Mouse (Mus musculus) stomach, postnatal 0 days (tissue): ENCODE measurements around the gene 1700029H14Rik. TPM values are rescaled to one million over a fixed set of nuclear protein-coding genes. Genes with fewer than 3 reads are reported as not detected.

Experiments used
- ATAC-seq: fragments of 200-750 bp; cut with Nextera tagmentation; 2 replicates; pipeline ENCODE4 v1.8.0; 2017; ENCODE audit not compliant: low FRiP score, low TSS enrichment
- DNase-seq: peaks from one replicate; pipeline ENCODE4 v3.0.0-alpha.2; 2016; ENCODE audit warnings: low spot score
- H3K27ac ChIP-seq: fragments of 300-500 bp; sonication (generic); replicated peaks from 2 replicates; pipeline ENCODE4 v1.5.1; 2014; ENCODE audit warnings: mild to moderate bottlenecking, control low read depth
- H3K27me3 ChIP-seq: fragments of 300-500 bp; sonication (generic); 2 replicates; pipeline ENCODE4 v1.6.1; 2014; ENCODE audit warnings: low read length; ENCODE audit not compliant: control insufficient read depth, insufficient read depth
- H3K36me3 ChIP-seq: fragments of 300-500 bp; sonication (generic); 2 replicates; pipeline ENCODE4 v1.6.1; 2014; ENCODE audit warnings: low read length, mixed read lengths; ENCODE audit not compliant: control insufficient read depth, insufficient read depth
- H3K4me1 ChIP-seq: fragments of 300-500 bp; sonication (generic); replicated peaks from 2 replicates; pipeline ENCODE4 v1.6.1; 2014; ENCODE audit warnings: antibody characterized with exemption; ENCODE audit not compliant: control insufficient read depth, insufficient read depth
- H3K4me2 ChIP-seq: fragments of 300-500 bp; sonication (generic); replicated peaks from 2 replicates; pipeline ENCODE4 v1.6.1; 2014; ENCODE audit warnings: low read depth, mild to moderate bottlenecking, control low read depth, moderate library complexity
- H3K4me3 ChIP-seq: fragments of 300-500 bp; sonication (generic); 2 replicates; pipeline ENCODE4 v1.5.1; 2014; ENCODE audit warnings: low read depth, low read length, control low read depth
- H3K9ac ChIP-seq: fragments of 300-500 bp; sonication (generic); 2 replicates; pipeline ENCODE4 v1.6.1; 2014; ENCODE audit warnings: mild to moderate bottlenecking, low read length, control low read depth, mixed read lengths
- H3K9me3 ChIP-seq: fragments of 300-500 bp; sonication (generic); 2 replicates; pipeline ENCODE4 v1.6.1; 2016; ENCODE audit warnings: low read length; ENCODE audit not compliant: control insufficient read depth
- CTCF ChIP-seq: IDR thresholded peaks from 2 replicates; pipeline ENCODE4 v1.5.1; 2016; ENCODE audit warnings: antibody characterized with exemption, low read depth, mild to moderate bottlenecking, moderate library complexity
- EP300 ChIP-seq: optimal IDR thresholded peaks from 2 replicates; pipeline ENCODE3; 2016; ENCODE audit warnings: antibody characterized with exemption
- WGBS: fragments of 180-500 bp; shearing (Covaris S2); extraction: QIAGEN DNeasy Blood & Tissue Kit; methylation state at CpG from one replicate; pipeline ENCODE4 v1.1.7; 2014; 5-methylcytosine and 5-hydroxymethylcytosine counted together
- polyA plus RNA-seq: library from polyadenylated mRNA; unstranded; fragments of >200 nt; fragmentation: Nextera tagmentation; extraction: Ambion mirVana; gene quantifications from 2 replicates; pipeline ENCODE4 v1.2.1, GENCODE M21; 2015

1700029H14Rik gene
- polyA plus RNA-seq, 1 experiment from 2014 or later = not detected

- H3K27me3 ChIP-seq = no peaks in the 10 kb centered on the region
- H3K36me3 ChIP-seq = no peaks in the 10 kb centered on the region
- peaks cover 25% of the 10 kb centered on the region for H3K4me1 ChIP-seq
- 9% methylated on average over 5 of the region's 5 CpGs for WGBS
- H3K4me2 ChIP-seq = no peak overlapping the region
- no peak overlapping the region for H3K4me3 ChIP-seq
- peak; percentile 85 for DNase-seq
- 0 out of 2 replicates have a peak, but pooled peaks cover 3% of the 10 kb centered on the region for H3K9me3 ChIP-seq
- H3K9ac ChIP-seq = no peak overlapping the region
- peak overlapping the region; percentile 86 for H3K27ac ChIP-seq
- peak; percentile 88 for ATAC-seq
- TF ChIP-seq CTCF (no peak), EP300 (no peak)
Observed at GRCm38 (mm10) chr8:13530941-13531340, 31.3 kb downstream of the 1700029H14Rik start.

GRCm38 (mm10) chr8:13530401-13530800, 31.9 kb downstream of the 1700029H14Rik start:
- peaks cover 25% of the 10 kb centered on the region for H3K4me1 ChIP-seq
- TF ChIP-seq CTCF (no peak), EP300 (no peak)
- H3K9me3 ChIP-seq = 0 out of 2 replicates have a peak, but pooled peaks cover 3% of the 10 kb centered on the region
- no peak overlapping the region for H3K4me3 ChIP-seq
- no peak overlapping the region for H3K9ac ChIP-seq
- H3K4me2 ChIP-seq = no peak overlapping the region
- no peaks in the 10 kb centered on the region for H3K27me3 ChIP-seq
- ATAC-seq (no peak), DNase-seq (no peak)
- WGBS = 60% methylated on average over 3 of the region's 3 CpGs
- H3K36me3 ChIP-seq = no peaks in the 10 kb centered on the region
- peak overlapping the region; percentile 86 for H3K27ac ChIP-seq

GRCm38 (mm10) chr8:13529891-13530316, 32.4 kb downstream of the 1700029H14Rik start:
- DNase-seq = peak; percentile 42
- 32% methylated on average over 7 of the region's 7 CpGs for WGBS
- ATAC-seq = peak; percentile 53; the same call in 1 of the 2 replicates

GRCm38 (mm10) chr8:13529011-13529840, 33.0 kb downstream of the 1700029H14Rik start:
- H3K9ac ChIP-seq = no peak overlapping the region
- peak; percentile 41; the same call in 1 of the 2 replicates for ATAC-seq
- no peaks in the 10 kb centered on the region for H3K27me3 ChIP-seq
- H3K4me2 ChIP-seq = no peak overlapping the region
- TF ChIP-seq EP300 (no peak), CTCF (0 out of 2 replicates have a peak, but pooled peaks have one; percentile 18)
- WGBS = 45% methylated on average over 15 of the region's 15 CpGs
- peak; percentile 41 for DNase-seq
- peaks cover 25% of the 10 kb centered on the region for H3K4me1 ChIP-seq
- H3K27ac ChIP-seq = peak overlapping the region; percentile 86
- no peaks in the 10 kb centered on the region for H3K36me3 ChIP-seq
- 0 out of 2 replicates have a peak, but pooled peaks cover 3% of the 10 kb centered on the region for H3K9me3 ChIP-seq
- H3K4me3 ChIP-seq = no peak overlapping the region

More at GRCm38 (mm10) chr8:13529891-13530316, 32.4 kb downstream of the 1700029H14Rik start:
- Histone ChIP-seq H3K9ac (peak overlapping the region; percentile 27; the same call in 1 of the 2 replicates), H3K4me1 (peaks cover 25% of the 10 kb centered on the region), H3K27me3 (no peaks in the 10 kb centered on the region), H3K9me3 (0 out of 2 replicates have a peak, but pooled peaks cover 3% of the 10 kb centered on the region), H3K27ac (peak overlapping the region; percentile 86), H3K36me3 (no peaks in the 10 kb centered on the region), H3K4me2 (no peak overlapping the region), H3K4me3 (no peak overlapping the region)
- TF ChIP-seq CTCF = no peak
- TF ChIP-seq EP300 = no peak

GRCm38 (mm10) chr8:13521392-13521791, 40.9 kb downstream of the 1700029H14Rik start:
- no peak for DNase-seq
- Histone ChIP-seq H3K4me2 (no peak overlapping the region), H3K27me3 (no peaks in the 10 kb centered on the region), H3K9ac (no peak overlapping the region), H3K36me3 (no peaks in the 10 kb centered on the region), H3K9me3 (no peaks in the 10 kb centered on the region), H3K4me3 (no peak overlapping the region), H3K4me1 (no peaks in the 10 kb centered on the region; the same call in 1 of the 2 replicates), H3K27ac (0 out of 2 replicates have a peak overlapping the region, but pooled peaks have one; percentile 8)
- ATAC-seq = no peak; the same call in 1 of the 2 replicates
- TF ChIP-seq EP300 = peak; percentile 38
- TF ChIP-seq CTCF = no peak
- WGBS = 28% methylated on average over 7 of the region's 7 CpGs
